Comparison of ENCODE assay signal across 11 mouse cellular contexts in the genomic region with DNA sequence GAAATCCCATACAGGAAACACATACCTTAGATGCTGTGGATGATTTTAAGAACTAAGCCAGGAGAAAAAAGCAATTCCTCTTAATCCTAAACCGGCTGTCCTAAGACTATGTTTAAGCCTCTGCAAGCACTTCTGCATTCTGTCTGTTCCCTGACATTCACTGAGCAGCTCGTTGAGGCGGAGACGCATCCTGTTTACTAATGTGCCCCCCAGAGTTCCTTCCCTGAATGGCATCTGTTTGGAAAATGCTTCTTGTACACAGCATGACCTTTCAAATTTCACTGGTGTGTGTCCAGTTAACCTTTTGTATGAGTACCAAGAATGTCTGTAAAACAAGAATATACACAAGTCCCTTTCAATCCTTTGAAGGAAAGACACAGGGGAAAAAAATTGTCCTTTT.
DNase-seq lines count a peak whose midpoint lies in the region; ATAC-seq and TF ChIP-seq lines count a peak whose summit lies in the region.
"Had no signal": no experiment of that assay in that cellular context is flagged by ENCODE, and none has a peak within 500 bp of the region (broad histone marks: within the 10 kb centered on the region; RNA-seq: fewer than 3 reads in every experiment).

No protein-coding gene starts in this region.

- no peak overlapping the region for H3K4me3 ChIP-seq in cerebellum, adult 2 months (replicated peaks; ENCODE audit: insufficient read depth, low read depth, low read length)
- H3K4me3 ChIP-seq in kidney, adult 2 months (ENCODE audit: insufficient read depth, low read depth, low read length): no peak overlapping the region
- no peak overlapping the region for H3K4me3 ChIP-seq in kidney, embryonic 14.5 days (ENCODE audit: low read length)
- H3K4me3 ChIP-seq: heart, embryonic 10.5 days; limb, embryonic 10.5 days had no signal

- no peaks in the 10 kb centered on the region for H3K4me1 ChIP-seq in cerebellum, adult 2 months (ENCODE audit: control insufficient read depth, insufficient read depth, low read length)
- no peaks in the 10 kb centered on the region; the same call in 1 of the 2 replicates for H3K4me1 ChIP-seq in kidney, adult 2 months (ENCODE audit: control insufficient read depth, insufficient read depth, low read length)
- no peaks in the 10 kb centered on the region for H3K4me1 ChIP-seq in kidney, embryonic 14.5 days (ENCODE audit: control insufficient read depth, insufficient read depth, low read length)
- H3K4me1 ChIP-seq: heart, embryonic 10.5 days; limb, embryonic 10.5 days had no signal

- H3K27ac ChIP-seq in cerebellum, adult 2 months (ENCODE audit: insufficient read depth, low read length): no peak overlapping the region
- no peak overlapping the region for H3K27ac ChIP-seq in kidney, adult 2 months (ENCODE audit: insufficient read depth, low read depth, low read length)
- H3K27ac ChIP-seq in kidney, embryonic 14.5 days (ENCODE audit: low read depth, low read length): no peak overlapping the region
- H3K27ac ChIP-seq: heart, embryonic 10.5 days; limb, embryonic 10.5 days had no signal

- H3K36me3 ChIP-seq in kidney, adult 2 months (ENCODE audit: control insufficient read depth, insufficient read depth, low read length): no peaks in the 10 kb centered on the region
- H3K36me3 ChIP-seq in kidney, embryonic 14.5 days (ENCODE audit: control insufficient read depth, insufficient read depth, low read length): no peaks in the 10 kb centered on the region
- H3K36me3 ChIP-seq: heart, embryonic 10.5 days; limb, embryonic 10.5 days had no signal

- no peak overlapping the region for H3K4me2 ChIP-seq in kidney, embryonic 14.5 days (replicated peaks; ENCODE audit: low read depth, low read length)

- no peak overlapping the region for H3K9ac ChIP-seq in kidney, embryonic 14.5 days (ENCODE audit: low read depth, low read length)

- no peaks in the 10 kb centered on the region for H3K27me3 ChIP-seq in cerebellum, adult 2 months (ENCODE audit: control insufficient read depth, insufficient read depth, low read length)
- H3K27me3 ChIP-seq in kidney, adult 2 months (replicated peaks; ENCODE audit: control insufficient read depth, insufficient read depth, low read length): no peaks in the 10 kb centered on the region
- H3K27me3 ChIP-seq in kidney, embryonic 14.5 days (ENCODE audit: control insufficient read depth, insufficient read depth, low read length): no peaks in the 10 kb centered on the region

- TF ChIP-seq POLR2A in cerebellum, adult 2 months (IDR thresholded peaks at IDR 0.05; ENCODE audit: borderline replicate concordance, insufficient read depth, low read length): no peak
- no peak for TF ChIP-seq POLR2A in kidney, adult 2 months (IDR thresholded peaks at IDR 0.05; ENCODE audit: low read depth, low read length)

- ATAC-seq in cerebellum, adult (ENCODE audit: insufficient number of reproducible peaks, low FRiP score, low TSS enrichment): no peak
- no peak for ATAC-seq in kidney, embryonic 14.5 days (ENCODE audit: low FRiP score, low TSS enrichment)
- ATAC-seq: intestine, embryonic 16.5 days had no signal

- peak in 1 of 2 experiments; percentile 27 for DNase-seq in cerebellum, adult 2 months
- DNase-seq in kidney, adult 2 months: peak; percentile 59
- peak; percentile 9 for DNase-seq in thymus, postnatal 0 days (ENCODE audit: low spot score)
- no peak for DNase-seq in thymus, postnatal 36 days
- no peak for DNase-seq in T-cell, adult 2 months (ENCODE audit: low spot score)
- no peak for DNase-seq in gastrocnemius, adult 8-10 months (ENCODE audit: low spot score in 2 of 2)

- no peaks in the 10 kb centered on the region for H3K9me3 ChIP-seq in kidney, embryonic 14.5 days (ENCODE audit: control insufficient read depth, low read length)
- H3K9me3 ChIP-seq: heart, embryonic 10.5 days; limb, embryonic 10.5 days had no signal

- TF ChIP-seq CTCF in cerebellum, adult 2 months (IDR thresholded peaks at IDR 0.05; ENCODE audit: borderline replicate concordance, insufficient read depth, low read depth, low read length): peak; percentile 12; the same call in 1 of the 2 replicates
- TF ChIP-seq CTCF in kidney, adult 2 months (conservative IDR thresholded peaks at IDR 0.05; ENCODE audit: insufficient read depth, insufficient read length, low read depth, low read length): no peak; the same call in 1 of the 2 replicates

- 10% methylated on average over 4 of the region's 4 CpGs for WGBS in cerebellum, adult 2 months
- WGBS in kidney, adult 2 months: 18% methylated on average over 4 of the region's 4 CpGs
- 43% methylated on average over 4 of the region's 4 CpGs for WGBS in kidney, embryonic 14.5 days

Comparison
In these comparisons a context has a peak if more than half of its experiments do, and no peak if none do; other contexts are left out.
1. DNase-seq: peak in kidney, adult 2 months (single experiment) and thymus, postnatal 0 days (single experiment); none in thymus, postnatal 36 days (0 of 2), T-cell, adult 2 months (single experiment) and gastrocnemius, adult 8-10 months (0 of 2).